Mouse (Mus musculus) midbrain, postnatal 0 days (tissue): ENCODE measurements at regions not wholly inside any gene's neighbourhood (a gene's known extent, or its start where the extent isn't known, plus 50 kb on each side); places are given as distances from the start of the nearest gene placed in this dataset.

Experiments used
- ATAC-seq: fragments of 200-750 bp; cut with Nextera tagmentation; 2 replicates; pipeline ENCODE4 v1.8.0; 2017; ENCODE audit warnings: moderate number of reproducible peaks, mild to moderate bottlenecking, moderate TSS enrichment, moderate library complexity; ENCODE audit not compliant: low FRiP score
- DNase-seq: peaks from one replicate; pipeline ENCODE4 v3.0.0-alpha.2; 2015; ENCODE audit warnings: low spot score
- H3K27ac ChIP-seq: fragments of 300-500 bp; sonication (generic); 2 replicates; pipeline ENCODE4 v1.5.1; 2014; ENCODE audit warnings: low read depth, mild to moderate bottlenecking, low read length, mixed read lengths
- H3K27me3 ChIP-seq: fragments of 300-500 bp; sonication (generic); 2 replicates; pipeline ENCODE4 v1.6.1; 2014; ENCODE audit warnings: low read length, control low read depth, mixed read lengths; ENCODE audit not compliant: insufficient read depth
- H3K36me3 ChIP-seq: fragments of 300-500 bp; sonication (generic); 2 replicates; pipeline ENCODE4 v1.6.1; 2014; ENCODE audit warnings: low read length, control low read depth, mixed read lengths; ENCODE audit not compliant: insufficient read depth
- H3K4me1 ChIP-seq: fragments of 300-500 bp; sonication (generic); 2 replicates; pipeline ENCODE4 v1.6.1; 2014; ENCODE audit warnings: mild to moderate bottlenecking, control low read depth, antibody characterized with exemption, low read length, mixed read lengths; ENCODE audit not compliant: insufficient read depth
- H3K4me2 ChIP-seq: fragments of 300-500 bp; sonication (generic); 2 replicates; pipeline ENCODE4 v1.6.1; 2014; ENCODE audit warnings: low read depth, mild to moderate bottlenecking, low read length, mixed read lengths; ENCODE audit not compliant: poor library complexity, severe bottlenecking
- H3K4me3 ChIP-seq: fragments of 300-500 bp; sonication (generic); 2 replicates; pipeline ENCODE4 v1.5.1; 2014; ENCODE audit warnings: low read depth, mild to moderate bottlenecking, low read length, moderate library complexity
- H3K9ac ChIP-seq: fragments of 300-500 bp; sonication (generic); replicated peaks from 2 replicates; pipeline ENCODE4 v1.6.1; 2014; ENCODE audit warnings: mild to moderate bottlenecking, low read length, moderate library complexity, mixed read lengths; ENCODE audit not compliant: poor library complexity, severe bottlenecking
- H3K9me3 ChIP-seq: fragments of 300-500 bp; sonication (generic); 2 replicates; pipeline ENCODE4 v1.6.1; 2016; ENCODE audit warnings: low read length, control low read depth
- CTCF ChIP-seq: IDR thresholded peaks from 2 replicates; pipeline ENCODE4 v1.5.1; 2016; ENCODE audit warnings: antibody characterized with exemption, mild to moderate bottlenecking
- WGBS: fragments of 180-500 bp; shearing (Covaris S2); extraction: QIAGEN DNeasy Blood & Tissue Kit; methylation state at CpG from one replicate; pipeline ENCODE4 v1.1.7; 2014; 5-methylcytosine and 5-hydroxymethylcytosine counted together

DNA sequence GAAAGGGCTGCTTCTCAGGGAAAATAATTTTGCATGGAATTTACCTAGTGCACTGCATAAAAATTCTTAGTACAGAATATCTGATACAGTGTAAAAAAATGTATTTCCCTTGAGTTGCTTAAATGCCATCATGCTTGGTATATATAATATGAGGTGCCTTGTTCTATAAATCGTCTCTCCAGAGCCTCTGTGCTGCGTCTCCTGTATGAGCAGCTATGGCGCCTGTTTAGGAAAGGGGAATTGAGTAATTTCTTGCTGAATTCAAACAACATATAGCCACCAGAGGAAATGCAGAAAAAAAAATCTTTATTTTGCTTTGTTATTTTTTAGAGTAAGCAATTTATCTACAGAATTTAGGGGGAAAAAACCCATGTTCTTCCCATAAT lies 95.4 kb upstream of the Rap1b start:
- ATAC-seq (no peak), DNase-seq (no peak)
- TF ChIP-seq CTCF: no peak
- H3K4me2 ChIP-seq: 0 out of 2 replicates have a peak overlapping the region, but pooled peaks have one; percentile 1
- H3K9me3 ChIP-seq: no peaks in the 10 kb centered on the region
- H3K9ac ChIP-seq: 0 out of 2 replicates have a peak overlapping the region, but pooled peaks have one; percentile 4
- no peak overlapping the region for H3K4me3 ChIP-seq
- H3K27me3 ChIP-seq: no peaks in the 10 kb centered on the region
- H3K27ac ChIP-seq: 0 out of 2 replicates have a peak overlapping the region, but pooled peaks have one; percentile 18
- no peaks in the 10 kb centered on the region for H3K4me1 ChIP-seq
- WGBS: 67% methylated on average over 3 of the region's 3 CpGs
- no peaks in the 10 kb centered on the region for H3K36me3 ChIP-seq

GRCm38 (mm10) chr10:117943702-117944307 lies 98.0 kb upstream of the Rap1b start:
- no peak for DNase-seq
- ATAC-seq: no peak
- H3K4me3 ChIP-seq: no peak overlapping the region
- 85% methylated on average over 6 of the region's 6 CpGs for WGBS
- H3K4me1 ChIP-seq: no peaks in the 10 kb centered on the region
- H3K9ac ChIP-seq: no peak overlapping the region
- no peaks in the 10 kb centered on the region for H3K36me3 ChIP-seq
- no peak overlapping the region for H3K4me2 ChIP-seq
- TF ChIP-seq CTCF: no peak
- no peaks in the 10 kb centered on the region for H3K9me3 ChIP-seq
- H3K27ac ChIP-seq: no peak overlapping the region
- no peaks in the 10 kb centered on the region for H3K27me3 ChIP-seq

DNA sequence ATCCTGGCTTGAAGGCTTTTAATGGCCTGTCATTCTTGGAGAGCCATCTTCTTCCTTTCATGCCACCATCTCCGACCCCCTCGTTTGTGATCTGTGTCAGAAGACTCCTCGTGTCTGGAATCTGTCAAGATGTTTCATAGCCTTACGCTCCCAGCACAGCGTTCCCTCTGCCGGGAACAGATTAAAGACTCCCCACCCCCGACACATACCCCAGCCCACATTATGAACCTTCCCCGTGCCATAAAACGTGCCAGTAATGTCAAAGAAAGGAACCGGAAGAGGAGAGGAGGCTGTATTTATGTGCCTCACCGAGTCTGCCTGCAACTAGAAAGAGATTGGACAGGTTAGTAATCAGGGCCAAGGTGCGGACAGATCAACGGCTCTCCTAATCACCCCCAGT lies 101.4 kb upstream of the Rap1b start:
- 63% methylated on average over 13 of the region's 13 CpGs for WGBS
- Histone ChIP-seq H3K27me3 (no peaks in the 10 kb centered on the region), H3K9ac (no peak overlapping the region), H3K9me3 (no peaks in the 10 kb centered on the region), H3K36me3 (no peaks in the 10 kb centered on the region), H3K27ac (no peak overlapping the region), H3K4me3 (no peak overlapping the region), H3K4me2 (no peak overlapping the region), H3K4me1 (no peaks in the 10 kb centered on the region)
- no peak for ATAC-seq
- DNase-seq: no peak
- TF ChIP-seq CTCF: no peak

DNA sequence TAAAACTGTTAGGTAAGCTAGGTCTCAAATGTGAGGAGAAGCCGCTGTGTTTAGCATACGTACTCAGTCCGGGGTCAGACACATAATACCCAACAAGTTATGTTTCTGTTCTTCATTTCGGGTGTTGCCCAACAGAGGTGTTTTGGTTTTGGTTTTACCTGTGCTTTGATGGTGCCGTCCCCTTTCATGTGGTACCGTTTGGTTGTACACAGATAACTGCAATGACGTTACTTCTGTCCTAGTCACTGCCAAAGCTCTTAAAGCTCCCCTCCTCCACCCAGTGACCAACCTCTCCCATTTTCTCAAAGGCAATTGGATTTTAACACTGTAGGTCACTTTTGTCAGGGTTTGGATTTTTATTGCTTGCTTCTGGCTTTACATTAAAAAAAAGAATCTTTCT lies 102.1 kb upstream of the Rap1b start:
- Histone ChIP-seq H3K27me3 (no peaks in the 10 kb centered on the region), H3K4me3 (no peak overlapping the region), H3K9me3 (no peaks in the 10 kb centered on the region), H3K9ac (no peak overlapping the region), H3K4me1 (no peaks in the 10 kb centered on the region), H3K4me2 (no peak overlapping the region), H3K27ac (no peak overlapping the region), H3K36me3 (no peaks in the 10 kb centered on the region)
- DNase-seq (no peak), ATAC-seq (no peak)
- 82% methylated on average over 7 of the region's 7 CpGs for WGBS
- TF ChIP-seq CTCF: no peak

DNA sequence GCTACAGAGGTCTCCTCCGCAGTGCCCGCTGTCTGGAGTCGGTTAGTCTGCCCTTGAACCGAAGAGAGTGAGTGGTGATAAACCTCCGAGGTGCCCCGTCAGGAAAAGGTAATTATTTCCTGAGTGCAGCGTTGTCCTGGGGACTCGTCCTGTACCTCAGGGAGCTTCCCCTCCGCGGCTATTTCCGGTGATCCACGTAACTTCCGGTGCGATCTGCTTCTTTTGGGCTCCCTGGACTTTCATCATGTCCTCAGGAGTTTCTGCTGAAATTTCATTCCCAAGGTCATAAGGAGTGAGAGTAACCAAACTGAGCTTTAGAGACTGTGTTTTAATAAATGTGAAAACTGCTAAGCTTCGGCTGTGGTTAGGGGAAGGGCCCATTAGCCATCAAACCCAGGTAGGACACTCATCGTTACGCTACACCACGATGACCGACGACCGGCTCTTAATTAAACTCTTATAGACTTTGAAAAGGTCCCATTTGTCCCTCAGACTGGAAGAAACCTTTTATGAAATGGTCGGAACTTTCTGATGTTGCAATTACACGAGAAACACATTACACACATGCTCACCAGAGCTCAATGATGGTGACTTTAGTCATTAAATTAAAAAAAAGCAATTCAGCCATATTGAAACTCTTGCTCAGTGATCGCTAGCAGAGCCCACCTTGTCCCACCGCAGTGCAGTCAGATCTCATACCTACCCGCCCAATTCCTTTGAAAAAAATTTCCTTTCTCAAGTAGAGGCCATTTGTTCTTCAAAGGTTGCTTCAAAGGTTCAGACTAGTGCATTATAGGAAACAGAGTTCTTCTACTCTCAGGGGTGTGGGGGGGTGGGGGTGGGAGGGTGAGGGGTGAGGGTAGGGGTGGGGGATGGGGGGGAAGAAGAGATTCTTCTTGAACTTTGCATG lies 106.5 kb upstream of the Rap1b start:
- H3K4me3 ChIP-seq: no peak overlapping the region
- no peak for TF ChIP-seq CTCF
- no peaks in the 10 kb centered on the region for H3K27me3 ChIP-seq
- no peaks in the 10 kb centered on the region for H3K9me3 ChIP-seq
- no peaks in the 10 kb centered on the region for H3K4me1 ChIP-seq
- WGBS: 82% methylated on average over 26 of the region's 26 CpGs
- DNase-seq: no peak
- no peak overlapping the region for H3K27ac ChIP-seq
- no peak overlapping the region for H3K9ac ChIP-seq
- H3K36me3 ChIP-seq: no peaks in the 10 kb centered on the region
- no peak overlapping the region for H3K4me2 ChIP-seq
- no peak for ATAC-seq
